Mouse (Mus musculus): ENCODE measurements at regions not wholly inside any gene's neighbourhood (a gene's known extent, or its start where the extent isn't known, plus 50 kb on each side); places are given as distances from the start of the nearest gene placed in this dataset.

GRCm38 (mm10) chr3:66646251-66646650 is 334.9 kb upstream of the Rsrc1 start:
- no peak for DNase-seq (ENCODE audit: low spot score in 2 of 2)

DNA sequence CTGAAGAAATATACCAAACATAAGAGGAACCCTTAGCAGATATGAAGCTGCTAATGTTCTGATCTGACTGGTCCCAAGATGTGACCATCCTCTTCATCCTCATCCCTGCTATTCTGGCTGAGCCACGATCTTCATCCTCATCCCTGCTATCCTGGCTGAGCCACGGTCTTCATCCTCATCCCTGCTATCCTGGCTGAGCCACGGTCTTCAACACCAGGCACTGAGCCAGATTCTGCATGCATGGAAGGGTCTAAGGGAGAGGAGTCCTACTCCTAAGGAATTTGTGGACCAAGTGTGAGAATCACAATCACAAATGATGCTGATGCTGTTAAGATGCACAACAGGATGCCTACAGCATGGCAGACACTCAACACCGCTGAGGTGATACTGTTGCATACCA is 331.9 kb upstream of the Rsrc1 start:
- DNase-seq (ENCODE audit: low spot score in 2 of 2) = no peak

GRCm38 (mm10) chr3:66650076-66650748 is 331.0 kb upstream of the Rsrc1 start:
- no peak for DNase-seq (ENCODE audit: low spot score in 2 of 2)

GRCm38 (mm10) chr3:66650749-66651472 is 330.3 kb upstream of the Rsrc1 start:
- no peak for DNase-seq (ENCODE audit: low spot score in 2 of 2)

DNA sequence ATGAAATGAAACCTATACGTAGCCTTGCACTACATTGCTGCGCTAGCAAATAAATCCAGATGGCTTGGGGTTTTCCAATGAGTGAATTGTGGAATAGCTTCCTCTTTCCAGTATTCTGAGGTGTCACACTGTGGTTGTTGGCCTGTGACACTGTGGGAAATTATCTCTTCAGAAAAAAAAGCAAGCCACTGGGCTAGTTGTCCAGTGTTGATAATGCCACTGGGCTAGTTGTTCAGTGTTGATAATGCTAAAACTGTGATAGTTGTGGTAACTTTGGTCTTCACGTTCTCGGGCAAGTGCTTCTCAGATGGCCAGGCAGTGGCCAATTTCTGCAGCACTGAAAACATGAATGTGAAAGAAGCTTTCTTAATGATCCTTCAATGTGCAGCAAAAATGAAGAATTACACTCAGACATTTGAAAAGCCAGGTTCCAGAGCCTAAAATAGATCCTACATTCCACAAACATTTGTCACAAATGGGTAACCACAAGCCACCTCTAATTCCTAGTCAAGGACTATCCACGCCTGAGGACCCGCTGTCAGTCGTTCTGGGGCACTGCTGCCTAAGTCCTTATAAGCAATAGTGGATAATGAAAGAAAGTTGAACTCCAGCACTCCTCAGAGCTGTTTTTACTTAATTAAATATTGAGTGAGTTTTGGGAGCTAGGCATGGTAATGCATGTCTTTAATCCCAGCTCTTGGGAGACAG is 328.9 kb upstream of the Rsrc1 start:
- no peak for DNase-seq (ENCODE audit: low spot score in 2 of 2)

- no peak for DNase-seq (ENCODE audit: low spot score in 2 of 2)
These were observed 327.2 kb upstream of the Rsrc1 start for GRCm38 (mm10) chr3:66653961-66654360.

- DNase-seq (ENCODE audit: low spot score in 2 of 2) = no peak
These were observed 326.3 kb upstream of the Rsrc1 start for GRCm38 (mm10) chr3:66654860-66655259.

DNA sequence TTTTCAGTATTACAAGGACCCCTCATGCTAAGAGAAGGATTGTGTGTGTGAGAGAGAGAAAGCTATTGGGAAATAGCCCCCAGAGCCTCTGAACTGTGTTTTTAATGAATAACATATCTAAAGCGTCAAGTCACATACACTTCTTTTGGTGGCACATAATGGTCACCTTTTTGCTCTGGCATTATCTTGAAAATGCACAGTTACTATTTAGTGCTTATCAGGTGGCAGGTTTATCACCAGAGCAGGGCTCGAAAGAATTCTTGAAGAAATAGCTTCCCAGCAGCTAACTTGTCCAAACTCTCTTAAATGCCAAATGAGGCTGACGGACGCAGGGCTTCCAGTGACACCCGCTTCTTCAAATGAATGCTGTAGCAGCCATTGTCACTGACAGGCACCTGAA is 324.7 kb upstream of the Rsrc1 start:
- no peak for DNase-seq (ENCODE audit: low spot score in 2 of 2)

GRCm38 (mm10) chr3:66660555-66660954 is 320.6 kb upstream of the Rsrc1 start:
- no peak for DNase-seq (ENCODE audit: low spot score in 2 of 2)

- DNase-seq (ENCODE audit: low spot score in 2 of 2) = no peak
These were observed 319.2 kb upstream of the Rsrc1 start for GRCm38 (mm10) chr3:66661826-66662618.

DNA sequence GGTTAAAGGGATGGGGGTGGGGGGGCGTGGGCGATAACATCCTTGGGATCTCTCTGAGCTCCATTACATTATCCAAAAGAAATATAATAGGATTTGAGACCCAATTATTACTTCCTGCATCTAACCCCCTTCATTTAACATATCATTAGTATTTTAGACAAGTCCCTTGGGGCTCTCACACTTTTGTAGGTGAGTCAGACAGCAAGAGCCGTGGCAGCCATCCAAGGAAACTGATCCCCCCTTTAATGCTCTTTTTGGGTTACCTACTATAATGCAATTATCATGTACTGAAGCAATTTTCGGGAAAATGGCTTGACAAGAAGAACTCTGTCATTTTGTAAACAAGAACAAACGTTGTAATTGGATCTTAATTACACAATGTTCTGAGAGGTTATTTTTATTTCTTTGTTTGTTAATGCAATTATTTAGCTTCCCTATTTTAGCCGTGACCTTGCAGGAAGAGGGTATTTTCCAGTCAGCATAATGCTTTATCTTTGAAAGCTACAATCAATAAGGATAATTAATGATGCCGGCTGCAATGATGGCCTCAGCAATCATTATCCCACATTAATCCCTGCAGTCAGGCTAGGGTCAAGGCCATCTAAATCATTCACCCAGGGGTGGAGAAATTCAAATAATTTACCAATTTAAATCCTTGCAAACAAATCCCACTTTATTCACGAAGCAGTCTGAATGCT is 297.5 kb upstream of the Rsrc1 start:
- no peak for DNase-seq (ENCODE audit: low spot score in 2 of 2)

DNA sequence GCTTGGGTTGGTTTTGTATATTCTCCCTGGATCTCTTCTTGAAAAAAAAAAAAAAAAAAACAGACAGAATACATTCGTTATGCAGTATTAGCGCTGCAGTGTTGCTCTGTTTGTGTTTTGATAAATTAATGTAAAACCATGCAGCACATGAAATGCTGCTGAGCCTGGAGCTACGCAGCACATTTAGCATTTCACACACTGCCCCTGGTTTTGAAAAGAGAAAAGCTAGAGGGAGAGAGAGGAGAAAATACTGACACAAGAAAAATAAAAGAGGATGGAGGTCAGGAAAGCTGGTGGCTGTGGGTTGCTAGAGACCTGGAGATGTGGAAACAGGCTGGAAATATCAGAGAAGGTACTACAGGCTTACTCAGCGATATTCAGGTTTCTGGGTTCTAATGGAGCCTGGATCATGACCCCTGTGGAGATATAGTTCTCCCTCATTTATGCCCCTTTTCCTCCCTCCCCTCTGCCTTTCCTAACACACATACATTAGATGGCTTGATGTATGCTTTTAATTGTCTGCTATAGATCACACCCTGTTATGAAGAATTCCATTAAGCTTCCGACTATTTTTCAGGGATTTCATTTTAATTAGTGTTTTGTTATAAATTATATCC is 296.8 kb upstream of the Rsrc1 start:
- no peak for DNase-seq (ENCODE audit: low spot score in 2 of 2)

DNA sequence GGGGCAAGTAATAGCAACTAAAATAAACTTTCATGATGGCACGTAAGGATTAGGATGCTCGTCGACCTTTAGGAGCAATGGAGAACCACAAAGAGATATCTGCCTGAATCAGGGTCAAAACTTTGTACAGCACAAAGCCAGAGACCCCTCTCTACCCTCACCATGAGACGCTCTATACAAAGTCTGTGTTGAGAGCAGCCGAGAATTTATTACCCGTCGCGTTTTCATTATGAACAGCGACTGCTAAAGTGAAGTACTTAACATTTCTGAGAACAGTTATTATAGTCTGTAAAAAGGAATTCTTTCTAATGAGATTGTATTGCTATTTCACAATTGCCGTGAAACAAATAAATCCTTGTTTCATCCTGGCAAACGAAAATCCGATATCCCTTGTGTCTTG is 296.1 kb upstream of the Rsrc1 start:
- DNase-seq (ENCODE audit: low spot score in 2 of 2) = no peak

GRCm38 (mm10) chr3:66687126-66687525 is 294.1 kb upstream of the Rsrc1 start:
- DNase-seq (ENCODE audit: low spot score in 2 of 2) = no peak

- no peak for DNase-seq (ENCODE audit: low spot score in 2 of 2)
These were observed 290.2 kb upstream of the Rsrc1 start for GRCm38 (mm10) chr3:66690906-66691522.

- no peak for DNase-seq (ENCODE audit: low spot score in 2 of 2)
These were observed 286.1 kb upstream of the Rsrc1 start for GRCm38 (mm10) chr3:66695125-66695524.

DNA sequence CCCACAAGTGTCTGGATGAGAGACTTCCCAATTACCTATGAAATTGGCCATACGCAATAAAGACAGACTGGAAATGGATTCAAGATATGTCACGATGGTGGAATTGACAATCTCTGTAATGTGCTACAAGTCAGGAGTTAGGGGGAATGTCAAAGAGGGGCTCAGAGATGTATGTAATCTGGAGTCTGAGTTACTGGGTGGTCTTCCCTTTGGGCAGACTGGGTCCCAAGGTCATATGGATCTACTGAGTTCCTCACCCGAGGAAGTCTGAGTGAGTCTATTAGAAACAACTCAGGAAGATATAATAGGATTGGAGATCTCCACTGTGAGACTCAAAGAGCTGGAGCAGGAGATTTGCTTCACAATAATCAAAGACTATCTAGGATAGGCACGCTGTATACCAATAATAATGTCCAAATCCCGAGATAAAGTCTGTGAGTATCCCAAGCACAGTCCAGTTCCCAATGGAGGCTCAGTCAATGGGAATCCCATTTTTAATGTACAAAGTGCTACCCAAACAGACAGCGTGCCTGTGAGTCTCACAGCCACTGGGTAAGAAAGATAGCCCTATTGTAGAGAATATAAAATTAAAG is 285.4 kb upstream of the Rsrc1 start:
- DNase-seq (ENCODE audit: low spot score in 2 of 2) = no peak

GRCm38 (mm10) chr3:66698083-66698482 is 283.1 kb upstream of the Rsrc1 start:
- no peak for DNase-seq (ENCODE audit: low spot score in 2 of 2)

DNA sequence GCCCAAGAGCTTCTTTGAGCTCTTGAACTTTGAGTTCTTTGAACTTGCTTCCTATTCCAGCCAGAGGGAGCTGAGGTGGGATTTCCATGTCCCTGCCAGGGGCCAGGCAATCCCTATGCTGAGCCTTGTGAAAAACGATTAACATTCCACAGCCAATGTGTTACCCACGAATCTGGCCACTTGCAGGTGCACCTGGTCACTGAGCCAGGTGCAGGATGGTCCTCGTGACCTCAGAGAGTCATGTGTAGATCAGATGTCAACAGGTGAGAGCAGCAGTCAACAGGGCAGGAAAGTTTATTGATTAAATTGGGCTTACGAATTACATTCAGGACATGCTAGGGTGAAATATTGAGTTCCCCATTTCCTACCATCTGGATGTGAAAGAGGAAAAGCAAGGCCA is 275.4 kb upstream of the Rsrc1 start:
- no peak for DNase-seq (ENCODE audit: low spot score in 2 of 2)

- DNase-seq (ENCODE audit: low spot score in 2 of 2) = no peak
These were observed 245.7 kb upstream of the Rsrc1 start for GRCm38 (mm10) chr3:66735468-66735867.

Measured in urinary bladder, postnatal 36 days (tissue).